Mouse (Mus musculus) intestine, embryonic 16.5 days (tissue): ENCODE measurements around the gene Sh2d4b. TPM values are rescaled to one million over a fixed set of nuclear protein-coding genes. Genes with fewer than 3 reads are reported as not detected.

ENCODE experiments used
- ATAC-seq: fragments of 200-750 bp; cut with Nextera tagmentation; 2 replicates; pipeline ENCODE4 v1.8.0; 2017; ENCODE audit warnings: moderate TSS enrichment, moderate library complexity
- H3K27ac ChIP-seq: fragments of 300-500 bp; sonication (generic); 2 replicates; pipeline ENCODE4 v1.5.1; 2014; ENCODE audit warnings: mild to moderate bottlenecking, low read length
- H3K27me3 ChIP-seq: fragments of 300-500 bp; sonication (generic); replicated peaks from 2 replicates; pipeline ENCODE4 v1.6.1; 2014; ENCODE audit warnings: low read length, control low read depth, mixed read lengths; ENCODE audit not compliant: control insufficient read depth, insufficient read depth
- H3K36me3 ChIP-seq: fragments of 300-500 bp; sonication (generic); 2 replicates; pipeline ENCODE4 v1.6.1; 2014; ENCODE audit warnings: low read length, control low read depth; ENCODE audit not compliant: control insufficient read depth, insufficient read depth
- H3K4me1 ChIP-seq: fragments of 300-500 bp; sonication (generic); 2 replicates; pipeline ENCODE4 v1.6.1; 2014; ENCODE audit warnings: low read length, control low read depth, mixed read lengths; ENCODE audit not compliant: control insufficient read depth, insufficient read depth
- H3K4me2 ChIP-seq: fragments of 300-500 bp; sonication (generic); 2 replicates; pipeline ENCODE4 v1.6.1; 2014; ENCODE audit warnings: low read depth, low read length, control low read depth
- H3K4me3 ChIP-seq: fragments of 300-500 bp; sonication (generic); 2 replicates; pipeline ENCODE4 v1.5.1; 2014; ENCODE audit warnings: mild to moderate bottlenecking, low read length
- H3K9ac ChIP-seq: fragments of 300-500 bp; sonication (generic); 2 replicates; pipeline ENCODE4 v1.6.1; 2014; ENCODE audit warnings: low read depth, low read length
- H3K9me3 ChIP-seq: fragments of 300-500 bp; sonication (generic); 2 replicates; pipeline ENCODE4 v1.6.1; 2016; ENCODE audit warnings: low read length, control low read depth; ENCODE audit not compliant: control insufficient read depth
- WGBS: fragments of 180-500 bp; shearing (Covaris S2); extraction: QIAGEN DNeasy Blood & Tissue Kit; methylation state at CpG from one replicate; pipeline ENCODE4 v1.1.7; 2014; 5-methylcytosine and 5-hydroxymethylcytosine counted together
- polyA plus RNA-seq: library from polyadenylated mRNA; unstranded; fragments of >200 nt; fragmentation: Nextera tagmentation; extraction: Ambion mirVana; gene quantifications from 2 replicates; pipeline ENCODE4 v1.2.1, GENCODE M21; 2015

Gene Sh2d4b
- 0.11 and 0.13 TPM in 2 replicates for polyA plus RNA-seq

- WGBS: 64% methylated on average over 3 of the region's 3 CpGs
- H3K4me1 ChIP-seq: no peaks in the 10 kb centered on the region
- H3K9me3 ChIP-seq: no peaks in the 10 kb centered on the region
- no peak for ATAC-seq
- no peaks in the 10 kb centered on the region for H3K36me3 ChIP-seq
- H3K4me3 ChIP-seq: no peak within 1 kb of the TSS
- H3K4me2 ChIP-seq: no peak within 1 kb of the TSS
- no peaks in the 10 kb centered on the region for H3K27me3 ChIP-seq
- H3K27ac ChIP-seq: no peak within 1 kb of the TSS
- H3K9ac ChIP-seq: no peak within 1 kb of the TSS
Measured at GRCm38 (mm10) chr14:40893196-40893595, at the start of gene Sh2d4b. Sh2d4b (minus strand) TSS chr14:40893266.

DNA sequence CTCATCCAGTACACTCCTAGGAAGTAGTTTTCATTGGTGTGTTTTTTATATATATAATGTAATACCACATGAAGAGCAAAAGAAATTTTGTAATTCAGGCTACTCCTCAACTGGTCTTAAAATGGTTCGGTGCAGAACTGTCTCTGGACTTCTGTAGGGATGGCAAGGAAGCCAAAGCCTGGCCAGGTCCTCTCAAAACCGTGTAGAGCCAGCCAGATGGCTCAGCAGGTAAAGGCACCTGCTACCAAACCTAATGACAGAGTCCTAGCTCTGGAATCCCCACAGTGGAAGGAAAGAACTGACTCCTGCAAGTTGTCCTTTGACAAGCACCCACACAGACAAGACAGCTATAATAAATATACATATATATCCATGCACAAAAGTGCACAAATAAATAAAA lies 49.4 kb upstream of the Sh2d4b start:
- no peak overlapping the region for H3K9ac ChIP-seq
- WGBS: 78% methylated on average over 2 of the region's 2 CpGs
- no peak overlapping the region for H3K27ac ChIP-seq
- H3K4me1 ChIP-seq: peaks cover 9% of the 10 kb centered on the region; the same call in 1 of the 2 replicates
- ATAC-seq: no peak
- H3K36me3 ChIP-seq: no peaks in the 10 kb centered on the region
- H3K4me2 ChIP-seq: no peak overlapping the region
- no peaks in the 10 kb centered on the region for H3K27me3 ChIP-seq
- no peaks in the 10 kb centered on the region for H3K9me3 ChIP-seq
- H3K4me3 ChIP-seq: no peak overlapping the region

DNA sequence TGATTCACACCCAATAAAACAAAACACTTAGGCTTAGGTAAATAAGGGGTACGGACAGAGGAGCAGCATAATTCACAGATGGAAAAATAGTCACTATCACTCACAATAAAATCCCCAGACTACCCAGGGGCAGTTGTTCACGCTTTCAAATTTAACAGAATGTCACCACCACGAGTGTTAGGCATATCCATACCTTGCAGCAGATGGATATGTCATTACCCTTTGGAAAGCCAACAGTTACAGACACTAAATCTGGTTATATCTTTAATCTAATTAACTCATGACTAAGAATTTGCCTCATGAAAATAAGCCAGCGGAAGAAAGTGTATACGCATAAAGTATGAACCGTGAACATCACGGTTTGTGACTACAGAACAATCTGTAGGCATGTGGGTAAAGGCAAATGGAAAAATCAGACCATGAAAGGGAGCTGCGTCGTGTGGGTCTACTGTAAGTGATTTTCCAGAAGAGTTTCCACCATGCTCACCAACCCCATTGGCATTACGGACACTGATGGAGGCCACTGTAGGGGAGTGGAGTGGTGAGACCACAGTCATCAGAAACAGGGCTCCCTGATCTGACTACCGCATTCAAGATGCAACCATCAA lies 45.4 kb upstream of the Sh2d4b start:
- H3K9ac ChIP-seq: no peak overlapping the region
- no peaks in the 10 kb centered on the region for H3K9me3 ChIP-seq
- WGBS: 84% methylated on average over 11 of the region's 11 CpGs

DNA sequence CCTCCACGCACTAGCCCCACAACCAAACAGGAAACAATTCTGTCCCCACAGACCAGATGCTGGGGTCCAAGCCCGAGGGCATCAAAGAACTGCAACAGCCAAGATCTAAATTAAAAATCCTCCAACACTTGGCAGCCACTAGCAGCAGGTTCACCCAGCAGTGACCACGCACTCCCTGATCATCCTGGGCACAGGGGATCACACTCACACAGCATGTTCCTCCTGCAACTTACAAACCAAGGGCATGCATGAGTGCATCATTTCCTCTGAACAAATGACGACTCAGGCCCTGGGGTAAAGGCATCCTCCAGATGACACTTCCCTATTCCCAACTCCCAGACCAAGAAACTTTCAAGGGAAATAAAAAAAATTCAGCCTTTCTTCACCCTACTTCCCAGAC lies 44.0 kb upstream of the Sh2d4b start:
- Histone ChIP-seq H3K4me2 (no peak overlapping the region), H3K36me3 (no peaks in the 10 kb centered on the region), H3K4me3 (no peak overlapping the region), H3K27ac (no peak overlapping the region), H3K9ac (no peak overlapping the region), H3K27me3 (no peaks in the 10 kb centered on the region), H3K4me1 (peaks cover 12% of the 10 kb centered on the region), H3K9me3 (no peaks in the 10 kb centered on the region)
- WGBS: 73% methylated on average over 4 of the region's 4 CpGs
- ATAC-seq: no peak

More for the DNA sequence above, 45.4 kb upstream of the Sh2d4b start:
- no peak for ATAC-seq
- Histone ChIP-seq H3K4me1 (peaks cover 11% of the 10 kb centered on the region; the same call in 1 of the 2 replicates), H3K27me3 (no peaks in the 10 kb centered on the region), H3K4me2 (no peak overlapping the region), H3K4me3 (no peak overlapping the region), H3K36me3 (no peaks in the 10 kb centered on the region), H3K27ac (no peak overlapping the region)

- Histone ChIP-seq H3K27me3 (no peaks in the 10 kb centered on the region), H3K9me3 (no peaks in the 10 kb centered on the region), H3K27ac (no peak overlapping the region), H3K36me3 (no peaks in the 10 kb centered on the region), H3K4me2 (no peak overlapping the region), H3K9ac (no peak overlapping the region), H3K4me3 (no peak overlapping the region), H3K4me1 (peaks cover 28% of the 10 kb centered on the region)
- ATAC-seq: no peak
- 88% methylated on average over 1 of the region's 1 CpGs for WGBS
Measured at GRCm38 (mm10) chr14:40935481-40935880, 42.4 kb upstream of the Sh2d4b start.

DNA sequence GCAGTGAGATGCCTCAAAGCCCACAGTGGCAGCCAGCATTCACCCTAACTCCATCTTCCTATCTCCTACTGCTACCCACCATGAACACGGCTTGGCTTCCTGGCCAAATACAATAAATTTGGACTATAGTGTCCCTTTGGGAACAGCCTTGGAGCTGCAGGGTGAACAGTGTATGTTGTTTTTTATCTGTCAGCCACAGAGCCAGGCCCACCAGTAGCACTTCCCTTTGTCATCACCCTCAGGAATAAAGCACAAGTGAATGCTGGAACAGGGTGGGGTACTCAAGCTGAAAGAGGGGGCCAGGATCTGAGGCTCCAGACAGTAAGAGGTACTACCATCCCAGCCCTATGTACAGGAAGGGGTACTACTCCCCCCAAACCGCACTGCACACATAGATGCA lies 42.0 kb upstream of the Sh2d4b start:
- Histone ChIP-seq H3K9me3 (no peaks in the 10 kb centered on the region), H3K9ac (no peak overlapping the region), H3K27ac (no peak overlapping the region), H3K4me3 (no peak overlapping the region), H3K4me2 (no peak overlapping the region), H3K36me3 (no peaks in the 10 kb centered on the region), H3K27me3 (no peaks in the 10 kb centered on the region), H3K4me1 (peaks cover 31% of the 10 kb centered on the region)
- no peak for ATAC-seq
- 78% methylated on average over 2 of the region's 2 CpGs for WGBS

GRCm38 (mm10) chr14:40933328-40933727 lies 40.3 kb upstream of the Sh2d4b start:
- no peak overlapping the region for H3K4me2 ChIP-seq
- 79% methylated on average over 7 of the region's 7 CpGs for WGBS
- H3K27me3 ChIP-seq: no peaks in the 10 kb centered on the region
- no peak overlapping the region for H3K4me3 ChIP-seq
- H3K9ac ChIP-seq: no peak overlapping the region
- peaks cover 42% of the 10 kb centered on the region for H3K4me1 ChIP-seq
- H3K27ac ChIP-seq: no peak overlapping the region
- H3K36me3 ChIP-seq: no peaks in the 10 kb centered on the region
- no peak for ATAC-seq
- no peaks in the 10 kb centered on the region for H3K9me3 ChIP-seq

- Histone ChIP-seq H3K9me3 (no peaks in the 10 kb centered on the region), H3K27ac (0 out of 2 replicates have a peak overlapping the region, but pooled peaks have one; percentile 70), H3K36me3 (no peaks in the 10 kb centered on the region), H3K4me3 (no peak overlapping the region), H3K4me1 (peaks cover 52% of the 10 kb centered on the region), H3K27me3 (no peaks in the 10 kb centered on the region), H3K4me2 (no peak overlapping the region), H3K9ac (no peak overlapping the region)
- no peak for ATAC-seq
- WGBS: 85% methylated on average over 9 of the region's 9 CpGs
Measured at GRCm38 (mm10) chr14:40932225-40932624, 39.2 kb upstream of the Sh2d4b start.

GRCm38 (mm10) chr14:40931115-40931829 lies 38.2 kb upstream of the Sh2d4b start:
- 49% methylated on average over 3 of the region's 3 CpGs for WGBS

More at GRCm38 (mm10) chr14:40931115-40931829, 38.2 kb upstream of the Sh2d4b start:
- H3K27me3 ChIP-seq: no peaks in the 10 kb centered on the region
- H3K4me3 ChIP-seq: no peak overlapping the region
- H3K9ac ChIP-seq: no peak overlapping the region
- no peaks in the 10 kb centered on the region for H3K9me3 ChIP-seq
- H3K4me1 ChIP-seq: peaks cover 56% of the 10 kb centered on the region
- peak; percentile 32 for ATAC-seq
- H3K27ac ChIP-seq: peak overlapping the region; percentile 70
- H3K4me2 ChIP-seq: no peak overlapping the region
- no peaks in the 10 kb centered on the region for H3K36me3 ChIP-seq
